Mouse (Mus musculus) c-Kit-positive CD71-positive TER-119-positive erythroid progenitor cells, embryonic 14.5 days (primary cell): ENCODE measurements at regions not wholly inside any gene's neighbourhood (a gene's known extent, or its start where the extent isn't known, plus 50 kb on each side); places are given as distances from the start of the nearest gene placed in this dataset.

ENCODE experiments used
- DNase-seq: peaks from one replicate; pipeline ENCODE4 v3.0.0-alpha.2; 2013; ENCODE audit warnings: low spot score

DNA sequence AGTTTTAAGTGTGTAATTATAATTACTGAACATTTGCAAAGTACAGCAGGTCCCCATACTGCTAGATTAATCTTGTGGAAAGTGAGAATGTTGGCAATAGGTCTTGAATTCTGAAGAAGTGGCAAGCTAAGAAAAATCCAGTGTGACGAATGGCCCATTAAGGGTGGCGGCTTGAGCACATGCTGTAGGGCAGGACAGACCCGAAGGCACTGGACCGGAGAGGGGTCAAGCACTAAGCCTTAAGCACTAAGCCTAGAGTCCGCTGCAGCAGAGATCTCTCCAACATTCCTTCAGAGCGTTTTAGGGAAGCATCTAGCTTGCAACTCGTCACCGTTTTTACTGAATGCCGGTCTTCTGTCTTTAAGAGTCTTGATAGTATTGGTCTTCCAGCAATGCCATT is 105.6 kb downstream of the Aldh8a1 start:
- DNase-seq, result no peak

GRCm38 (mm10) chr10:21483373-21483772 is 106.3 kb downstream of the Aldh8a1 start:
- no peak for DNase-seq

DNA sequence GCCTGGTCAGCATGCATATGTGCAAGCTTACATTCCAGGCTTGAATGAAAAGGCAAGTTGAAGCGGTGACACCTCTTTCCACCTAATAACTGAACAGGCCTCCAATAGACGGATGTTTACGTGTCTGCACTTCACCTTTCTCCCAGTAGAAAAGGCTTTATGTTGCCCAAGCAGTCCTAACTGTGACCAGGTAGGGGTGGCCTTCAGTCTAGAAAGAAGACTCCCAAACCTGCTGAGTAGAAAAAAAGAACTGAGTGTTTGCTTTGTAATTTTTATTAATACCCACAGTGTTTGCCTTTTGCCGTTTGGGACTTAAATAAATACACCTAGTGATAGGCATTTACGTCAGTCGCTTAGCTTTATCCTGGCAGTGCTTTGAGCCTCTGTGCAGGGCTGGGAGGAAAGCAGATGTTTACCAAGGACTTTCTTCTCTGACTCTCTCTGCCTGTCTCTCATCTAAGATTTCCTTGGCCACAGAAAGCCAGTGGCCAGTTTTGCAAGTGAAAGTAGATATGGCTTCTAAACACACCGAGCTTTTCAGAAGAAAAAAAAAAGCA is 104.5 kb upstream of the 1700020N01Rik start:
- no peak for DNase-seq

GRCm38 (mm10) chr10:21490910-21491309 is 102.0 kb upstream of the 1700020N01Rik start:
- no peak for DNase-seq

- DNase-seq, result no peak
Measured at GRCm38 (mm10) chr10:21492254-21492894, 100.6 kb upstream of the 1700020N01Rik start.

DNA sequence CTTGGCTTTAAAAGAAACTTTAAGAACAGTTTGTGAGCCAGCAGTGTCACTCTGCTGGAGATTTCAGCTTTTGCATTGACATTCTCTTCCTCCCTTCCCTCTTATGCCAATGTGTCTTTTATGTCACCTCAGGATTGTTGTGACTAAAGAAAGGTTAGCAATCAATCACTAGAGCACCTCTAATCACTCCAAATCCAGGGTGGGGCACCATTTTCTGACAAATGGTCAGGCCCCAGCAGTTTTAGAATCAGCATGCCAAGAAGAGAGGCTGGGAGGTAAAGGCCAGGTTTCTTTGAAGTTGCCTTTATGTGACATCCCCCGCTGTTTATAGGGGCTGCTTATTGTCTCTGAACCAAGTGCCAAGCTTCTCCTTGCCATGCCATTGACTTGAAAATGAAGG is 98.4 kb upstream of the 1700020N01Rik start:
- DNase-seq, result no peak

DNA sequence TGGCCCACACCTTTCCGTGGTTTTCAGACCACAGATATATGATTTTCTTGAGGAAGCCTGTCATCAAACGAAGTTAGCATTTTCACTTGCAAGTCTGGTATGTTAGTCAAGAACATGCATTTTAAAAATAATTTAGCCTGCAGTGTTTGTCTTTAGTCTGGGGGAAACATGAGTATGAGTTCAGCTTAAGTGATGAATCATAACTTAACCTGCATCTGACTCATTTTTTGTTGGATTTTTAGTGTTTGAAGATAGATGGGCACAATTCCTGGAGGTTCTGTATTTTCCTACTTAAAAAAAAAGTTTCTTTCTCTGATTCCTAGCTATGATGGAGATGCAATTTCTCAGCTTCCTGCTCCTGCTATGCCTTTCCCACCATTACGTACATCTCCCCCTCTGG is 95.8 kb upstream of the 1700020N01Rik start:
- DNase-seq, result no peak

DNA sequence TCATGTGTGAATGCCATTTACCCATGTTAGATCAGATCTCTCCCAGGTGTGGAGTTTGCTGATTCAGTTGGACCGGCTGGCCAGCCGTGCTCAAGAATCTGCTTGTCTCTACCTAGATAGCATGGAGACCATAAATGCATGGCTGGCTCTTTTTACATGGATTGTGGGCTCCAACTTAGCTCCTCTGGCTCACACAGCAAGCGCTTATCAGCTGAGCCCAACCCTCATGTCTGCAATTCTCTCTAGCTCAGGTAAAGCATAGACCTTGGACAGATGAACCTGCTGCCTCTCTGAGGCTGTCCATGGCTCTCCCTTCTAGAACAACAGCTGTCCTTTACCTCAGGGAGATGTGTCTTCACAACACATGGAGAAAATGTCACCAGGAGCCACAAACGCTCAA is 94.8 kb upstream of the 1700020N01Rik start:
- DNase-seq, result no peak

GRCm38 (mm10) chr10:21501658-21502057 is 91.3 kb upstream of the 1700020N01Rik start:
- DNase-seq, result no peak

DNA sequence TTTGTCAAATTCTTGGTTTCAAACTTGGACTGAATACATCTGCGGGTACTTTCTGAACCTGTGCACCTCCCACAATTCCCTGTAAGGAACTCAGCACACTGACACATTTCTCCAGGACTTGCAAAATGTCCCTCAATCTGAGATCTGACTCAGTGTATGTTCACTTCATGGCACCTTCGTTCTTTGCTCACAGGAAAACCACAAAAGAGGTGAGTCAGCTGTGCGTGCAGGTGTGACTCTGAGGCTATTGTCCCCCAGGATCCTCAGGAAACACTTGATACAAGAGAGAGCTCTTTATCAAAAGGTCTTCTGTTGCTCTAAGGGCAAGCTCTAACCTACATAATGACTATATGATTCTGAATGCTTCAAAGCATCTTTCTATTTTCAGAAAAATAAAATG is 88.5 kb upstream of the 1700020N01Rik start:
- DNase-seq, result no peak

DNA sequence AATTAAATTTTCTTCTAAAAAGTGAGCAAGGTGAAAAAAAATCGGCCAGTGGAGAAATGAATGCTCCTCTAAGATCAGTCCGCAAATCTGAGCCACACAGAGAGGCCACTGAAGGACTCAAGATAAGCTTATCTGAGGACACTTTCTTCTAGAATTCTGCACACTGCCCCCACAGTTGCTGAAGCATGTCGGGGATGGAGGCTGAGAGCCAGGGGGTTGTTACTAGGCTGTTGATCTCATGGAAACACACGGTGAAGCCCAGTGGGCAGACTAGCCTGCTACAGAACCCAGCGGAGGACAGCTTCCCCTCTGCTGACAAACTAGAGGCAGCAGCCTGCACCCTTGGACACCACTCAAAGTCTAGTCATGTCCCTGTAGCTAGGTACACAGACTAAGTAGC is 81.6 kb upstream of the 1700020N01Rik start:
- peak; percentile 5 for DNase-seq

DNA sequence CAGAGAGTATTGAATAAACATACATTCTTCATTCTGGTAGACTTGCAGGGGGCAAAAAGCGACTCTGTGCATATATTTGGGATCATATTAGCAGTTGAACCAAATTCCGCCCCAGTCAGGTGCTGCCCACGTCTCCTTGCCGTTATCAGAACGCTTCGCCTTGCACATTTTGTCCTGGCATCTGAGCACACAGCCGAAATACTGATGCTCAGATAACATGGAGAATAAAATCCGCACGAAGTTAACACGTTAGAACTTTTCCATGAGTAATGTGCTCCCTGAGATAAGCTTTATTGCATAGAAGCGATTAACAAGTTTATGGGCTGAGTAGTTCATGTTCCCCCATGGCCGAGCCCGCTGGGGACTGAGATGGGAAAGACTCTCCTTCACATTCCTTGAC is 80.5 kb upstream of the 1700020N01Rik start:
- DNase-seq, result peak; percentile 11

GRCm38 (mm10) chr10:21517721-21518120 is 75.2 kb upstream of the 1700020N01Rik start:
- DNase-seq, result no peak

DNA sequence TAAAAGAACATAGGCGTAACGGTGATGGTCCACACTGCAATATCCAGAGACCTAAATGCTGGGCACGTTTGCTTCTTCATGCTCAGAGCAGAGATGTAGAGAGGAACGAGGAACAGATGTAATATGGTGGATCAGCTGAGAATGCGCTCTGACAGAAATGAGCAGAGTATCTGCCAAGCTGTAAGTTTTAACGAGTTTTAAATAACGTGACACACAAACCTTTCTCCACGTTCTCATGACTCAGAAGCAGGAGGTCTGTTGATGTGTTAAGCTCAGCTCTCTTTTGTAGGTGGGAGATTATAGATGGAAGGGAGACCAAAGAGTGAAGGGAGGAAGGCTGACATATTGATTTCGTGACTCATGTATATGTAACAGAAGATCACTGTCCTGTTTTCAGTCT is 72.1 kb upstream of the 1700020N01Rik start:
- no peak for DNase-seq

DNA sequence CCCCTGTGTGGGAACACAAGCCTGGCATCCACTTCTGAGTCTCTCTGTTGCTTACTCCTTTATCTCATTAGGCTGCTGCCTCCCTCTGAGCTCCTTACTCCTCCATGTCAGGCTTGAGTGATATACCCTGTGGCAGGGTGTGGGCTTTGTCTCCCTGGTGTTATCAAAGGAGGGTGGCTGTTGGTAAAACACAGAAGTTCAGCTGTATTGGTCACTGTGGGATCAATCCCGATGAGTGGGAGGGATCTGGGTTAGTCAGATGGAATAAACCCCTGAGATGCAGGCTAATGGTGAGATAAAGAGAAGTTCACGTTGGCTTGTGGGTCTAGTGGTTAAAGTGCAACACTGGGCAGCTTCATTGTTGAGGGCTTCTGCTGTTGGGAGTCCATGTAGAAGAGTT is 67.4 kb upstream of the 1700020N01Rik start:
- DNase-seq, result peak; percentile 4

- no peak for DNase-seq
Measured at GRCm38 (mm10) chr10:21528396-21528795, 64.5 kb upstream of the 1700020N01Rik start.

- DNase-seq, result no peak
Measured at GRCm38 (mm10) chr10:21529098-21529749, 63.7 kb upstream of the 1700020N01Rik start.

DNA sequence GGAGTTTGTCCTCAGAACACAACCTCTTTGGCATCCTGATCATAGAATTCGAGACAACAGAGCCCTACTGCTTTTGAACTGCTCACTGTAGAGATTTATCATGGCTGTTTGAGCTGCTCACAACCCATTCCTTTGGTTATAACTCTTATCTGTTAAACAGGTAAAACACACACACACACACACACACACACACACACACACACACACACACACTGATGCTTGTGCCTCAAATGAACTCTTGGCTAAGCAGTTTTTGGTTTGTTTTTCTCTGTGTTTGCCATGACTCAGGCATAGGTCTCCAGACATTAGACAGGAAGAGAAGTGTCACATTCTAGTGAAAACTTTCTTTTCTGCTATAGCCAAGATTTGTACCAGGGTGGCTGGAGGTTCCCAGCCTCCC is 60.8 kb upstream of the 1700020N01Rik start:
- no peak for DNase-seq

DNA sequence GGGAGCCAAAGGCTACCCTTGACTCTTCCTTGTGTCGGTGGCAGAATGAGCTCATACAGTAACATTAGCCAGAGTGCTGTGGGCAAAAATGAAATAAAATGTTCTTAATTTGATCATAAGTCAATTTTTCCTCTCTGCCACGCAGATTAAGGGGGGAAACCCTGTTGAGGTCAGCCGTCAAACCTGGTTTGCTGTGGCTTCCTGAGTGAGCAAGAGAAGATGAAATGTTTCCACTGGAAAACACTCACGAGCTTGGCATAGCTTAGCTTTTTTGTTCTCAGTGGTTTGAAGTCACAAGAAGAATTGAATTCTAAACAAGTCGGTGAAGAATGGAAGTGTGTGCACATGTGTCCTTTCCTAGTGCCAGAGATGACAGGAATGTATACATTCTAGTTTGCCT is 57.3 kb upstream of the 1700020N01Rik start:
- no peak for DNase-seq

DNA sequence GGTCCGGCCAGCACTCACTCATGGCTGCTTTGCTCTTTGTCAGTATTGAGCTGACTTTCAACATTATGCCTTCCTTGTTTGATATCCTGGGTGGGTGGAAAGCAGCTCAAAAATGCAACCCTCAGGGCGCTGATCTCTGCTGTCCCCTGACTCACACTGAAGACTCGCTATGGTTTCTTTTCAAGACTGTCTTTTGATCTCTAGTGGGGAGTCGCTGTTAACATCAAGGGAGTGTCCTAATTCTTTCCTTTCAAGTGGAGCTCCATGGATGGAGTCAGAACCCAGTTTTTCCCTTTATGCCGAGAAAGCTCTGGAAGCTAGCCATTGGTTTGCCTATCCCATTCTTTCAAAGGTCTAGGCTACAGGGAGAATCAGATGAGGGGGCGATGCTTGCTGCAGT is 54.5 kb upstream of the 1700020N01Rik start:
- no peak for DNase-seq
